Comparison of ENCODE assay signal across 16 mouse cellular contexts in the genomic region with DNA sequence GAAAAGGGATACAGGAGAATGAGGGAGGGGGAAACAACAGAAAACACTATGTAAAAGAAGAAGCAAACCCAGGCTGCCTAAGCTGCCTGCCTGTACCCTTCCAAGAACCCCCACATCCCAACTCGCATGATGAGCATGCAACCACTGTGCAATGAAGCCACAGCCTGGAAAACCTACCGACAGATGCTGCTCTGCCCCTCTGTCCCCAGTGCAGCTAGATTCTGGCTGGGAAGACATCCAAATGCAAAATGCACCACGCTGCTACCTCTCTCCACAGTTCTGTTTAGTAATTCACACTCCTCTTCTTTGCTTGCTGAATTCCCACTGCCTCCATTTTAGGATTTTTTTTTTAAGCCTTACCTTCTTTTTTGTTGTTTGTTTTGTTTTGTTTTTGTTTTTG.
A peak's percentile ranks its signal among the peaks of the same experiment; 100 is the strongest.
DNase-seq lines count a peak whose midpoint lies in the region; ATAC-seq lines count a peak whose summit lies in the region.
"Had no signal": no experiment of that assay in that cellular context is flagged by ENCODE, and none has a peak within 500 bp of the region (broad histone marks: within the 10 kb centered on the region; RNA-seq: fewer than 3 reads in every experiment).

No protein-coding gene starts in this region.

- H3K9me3 ChIP-seq in forebrain, embryonic 16.5 days (ENCODE audit: control insufficient read depth, low read length): no peaks in the 10 kb centered on the region
- H3K9me3 ChIP-seq in forebrain, embryonic 10.5 days: no peaks in the 10 kb centered on the region
- H3K9me3 ChIP-seq: embryonic facial prominence, embryonic 15.5 days; G1E; heart, embryonic 13.5 days; liver, embryonic 13.5 days had no signal

- H3K4me3 ChIP-seq in forebrain, embryonic 16.5 days (replicated peaks; ENCODE audit: low read length): no peak overlapping the region
- H3K4me3 ChIP-seq in forebrain, embryonic 10.5 days: no peak overlapping the region
- H3K4me3 ChIP-seq: embryonic facial prominence, embryonic 15.5 days; heart, embryonic 13.5 days; liver, embryonic 13.5 days had no signal

- ATAC-seq in forebrain, embryonic 16.5 days: peak; percentile 51
- ATAC-seq: activated CD4-positive, CD25-positive, alpha-beta regulatory T cell, adult 4 months had no signal

- no peaks in the 10 kb centered on the region for H3K36me3 ChIP-seq in forebrain, embryonic 16.5 days (ENCODE audit: control insufficient read depth, insufficient read depth)
- no peaks in the 10 kb centered on the region for H3K36me3 ChIP-seq in forebrain, embryonic 10.5 days (replicated peaks)
- H3K36me3 ChIP-seq: embryonic facial prominence, embryonic 15.5 days; G1E; heart, embryonic 13.5 days; liver, embryonic 13.5 days had no signal

- H3K27me3 ChIP-seq in forebrain, embryonic 16.5 days (replicated peaks; ENCODE audit: control insufficient read depth, insufficient read depth, low read length): no peaks in the 10 kb centered on the region
- H3K27me3 ChIP-seq in forebrain, embryonic 10.5 days (ENCODE audit: poor library complexity, severe bottlenecking): no peaks in the 10 kb centered on the region
- H3K27me3 ChIP-seq: embryonic facial prominence, embryonic 15.5 days; heart, embryonic 13.5 days; liver, embryonic 13.5 days had no signal

- H3K27ac ChIP-seq in forebrain, embryonic 16.5 days (ENCODE audit: low read length): no peak overlapping the region
- no peak overlapping the region for H3K27ac ChIP-seq in forebrain, embryonic 10.5 days
- H3K27ac ChIP-seq: embryonic facial prominence, embryonic 15.5 days; heart, embryonic 13.5 days; liver, embryonic 13.5 days had no signal

- intact Hi-C loops in left cerebral cortex, postnatal 10 days (cut with DNase I): no loop called here

- H3K4me2 ChIP-seq in forebrain, embryonic 16.5 days (ENCODE audit: low read length): no peak overlapping the region
- H3K4me2 ChIP-seq: embryonic facial prominence, embryonic 15.5 days; heart, embryonic 13.5 days; liver, embryonic 13.5 days had no signal

- no peak overlapping the region for H3K9ac ChIP-seq in forebrain, embryonic 16.5 days (replicated peaks; ENCODE audit: low read depth, low read length)
- H3K9ac ChIP-seq: embryonic facial prominence, embryonic 15.5 days; heart, embryonic 13.5 days; liver, embryonic 13.5 days had no signal

- peaks cover 4% of the 10 kb centered on the region for H3K4me1 ChIP-seq in forebrain, embryonic 16.5 days (replicated peaks; ENCODE audit: control insufficient read depth, insufficient read depth, low read length)
- H3K4me1 ChIP-seq in forebrain, embryonic 10.5 days: no peaks in the 10 kb centered on the region
- H3K4me1 ChIP-seq: heart, embryonic 13.5 days; liver, embryonic 13.5 days had no signal

- no peak for DNase-seq in forebrain, embryonic 10.5 days (ENCODE audit: extremely low spot score, low spot score)
- peak; percentile 31 for DNase-seq in left cerebral cortex, adult 11 months (ENCODE audit: low spot score)
- DNase-seq in left cerebral cortex, postnatal 10 days (ENCODE audit: extremely low spot score in 1 of 2, low spot score in 2 of 2): no peak
- DNase-seq in frontal cortex, postnatal 36 days (ENCODE audit: low spot score in 2 of 2): peak; percentile 43 to 63
- DNase-seq in right cerebral cortex, postnatal 14 days: peak; percentile 7
- no peak for DNase-seq in spleen, postnatal 10 days (ENCODE audit: low spot score in 2 of 2)
- DNase-seq in adipocyte (ENCODE audit: low spot score): no peak
- DNase-seq: gastrocnemius, postnatal 10 days; kidney, postnatal 4 days; liver, embryonic 13.5 days; thymus, adult 2 months had no signal

- WGBS in forebrain, embryonic 16.5 days: 25% methylated on average over 3 of the region's 3 CpGs
- WGBS in forebrain, embryonic 10.5 days: 52% methylated on average over 3 of the region's 3 CpGs

Comparison
In these comparisons a context has a peak if more than half of its experiments do, and no peak if none do; other contexts are left out.
1. DNase-seq: peak in left cerebral cortex, adult 11 months (single experiment), frontal cortex, postnatal 36 days (2 of 2) and right cerebral cortex, postnatal 14 days (single experiment); none in forebrain, embryonic 10.5 days (single experiment), left cerebral cortex, postnatal 10 days (0 of 2), spleen, postnatal 10 days (0 of 2) and adipocyte (single experiment).